Mouse (Mus musculus): Measurements from ENCODE around the gene Hist1h2ab.

The Hist1h2ab gene

DNA sequence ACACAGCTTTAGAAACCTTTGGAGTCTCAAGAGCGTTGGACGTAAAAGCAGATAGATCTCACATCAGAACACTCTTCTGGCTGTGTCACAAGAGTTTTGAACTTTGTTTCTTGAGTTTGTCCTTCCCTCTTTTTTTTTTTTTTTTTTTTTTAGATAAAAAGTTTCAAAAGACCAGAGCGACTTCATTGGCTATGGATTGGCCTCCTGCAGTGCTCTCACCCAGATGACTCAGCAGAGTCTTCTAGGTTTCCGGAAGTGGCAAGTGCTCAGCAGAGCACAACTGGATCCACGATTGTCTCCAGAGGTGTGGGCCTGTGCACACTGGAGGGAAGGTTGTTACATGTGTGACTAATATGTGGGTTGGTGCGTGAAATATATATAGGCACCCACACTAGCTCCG, 27.4 kb downstream of the Hist1h2ab start:
- DNase-seq (ENCODE audit: low read depth): no peak

DNA sequence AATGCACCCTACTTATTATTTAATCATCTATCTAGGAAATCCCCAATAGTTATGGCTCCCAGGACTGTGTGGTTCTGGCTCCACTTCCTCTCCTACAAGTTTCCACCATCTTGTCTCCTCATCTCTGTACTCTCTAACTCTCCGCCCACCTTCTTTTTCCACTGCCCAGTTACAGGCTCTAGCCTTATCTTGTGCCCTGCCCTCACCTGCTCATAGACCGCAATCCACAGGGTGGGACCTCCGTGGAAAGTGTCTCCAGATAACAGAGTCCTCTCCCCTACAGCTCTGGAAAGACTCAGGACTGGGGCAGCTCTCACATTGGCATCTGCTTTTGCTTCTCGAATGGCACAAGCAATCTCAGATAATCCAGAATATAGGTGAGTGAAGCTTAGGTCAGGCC, 28.1 kb downstream of the Hist1h2ab start:
- no peak for DNase-seq (ENCODE audit: low read depth)

DNA sequence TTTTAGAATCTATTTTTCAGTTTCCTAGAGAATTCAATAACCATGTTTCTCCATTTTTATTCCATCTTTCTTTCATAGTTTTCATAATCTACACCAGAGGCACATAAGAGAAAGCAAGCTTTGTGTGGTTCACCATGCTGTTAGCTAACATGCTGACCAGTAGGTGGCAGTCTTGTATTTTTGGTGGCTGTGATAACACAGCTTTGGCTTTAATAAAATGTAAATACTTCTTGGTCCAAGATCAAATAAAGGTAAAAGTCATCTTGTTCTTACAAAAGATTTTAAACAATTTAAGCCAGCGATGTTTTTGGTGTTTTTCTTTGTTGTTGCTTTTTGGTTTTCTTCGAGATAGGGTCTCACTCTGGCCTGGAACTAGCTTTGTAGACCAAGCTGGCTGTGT, 41.6 kb downstream of the Hist1h2ab start:
- DNase-seq (ENCODE audit: low read depth): peak; percentile 69

DNA sequence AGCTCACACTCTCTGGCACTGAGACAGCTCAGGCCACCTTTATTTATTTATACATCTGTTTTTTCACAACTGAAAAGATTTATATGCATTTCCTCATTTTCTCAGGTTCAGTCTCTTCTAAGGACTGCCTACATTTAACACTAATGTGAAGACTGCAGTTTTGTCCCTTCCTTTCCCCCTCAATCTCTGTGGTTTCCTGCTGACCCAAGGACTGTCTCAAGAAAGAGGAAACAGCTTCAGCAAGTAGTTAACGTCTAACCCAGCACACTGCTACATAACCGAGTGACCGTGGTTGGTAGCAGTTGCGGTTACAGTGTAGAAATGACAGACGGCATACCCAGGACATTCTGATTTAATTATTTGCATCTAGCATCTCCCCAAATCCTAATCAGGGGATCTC, 48.5 kb downstream of the Hist1h2ab start:
- DNase-seq (ENCODE audit: low read depth): no peak
